Mouse (Mus musculus) kidney, postnatal 14 days (tissue): Measurements from ENCODE around the gene Gm21961.
"Not testable (repeated sequence)": the region's sequence is repeated elsewhere in the genome, so short reads cannot be mapped to it uniquely, and the experiment has no call there.

Experiments used
- DNase-seq: peaks from one replicate; pipeline ENCODE4 v3.0.0; 2022; ENCODE audit warnings: mixed read lengths

Gm21961 gene

DNA sequence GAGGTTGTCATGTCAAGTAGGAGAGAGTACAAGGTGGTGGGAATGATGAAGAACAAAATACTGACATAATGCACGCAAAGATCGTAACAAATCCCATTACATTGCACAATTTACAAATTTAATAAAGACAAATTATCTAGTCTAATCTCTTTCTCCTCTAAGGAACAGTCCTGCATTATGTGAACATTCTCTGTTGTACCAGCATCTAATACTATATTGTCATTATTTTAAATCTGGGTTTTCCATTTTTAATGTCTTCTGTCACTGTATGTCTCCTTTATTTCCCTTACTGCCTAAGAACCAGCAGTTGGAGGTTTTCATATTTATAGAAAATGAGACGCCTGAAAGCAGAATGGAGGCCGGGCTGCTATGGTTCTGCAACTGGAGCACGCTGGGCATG lies at the start of gene Gm21961:
Gm21961 (minus strand) TSS at position 101 of the 400 bp plus-strand sequence.
- no peak for DNase-seq

DNA sequence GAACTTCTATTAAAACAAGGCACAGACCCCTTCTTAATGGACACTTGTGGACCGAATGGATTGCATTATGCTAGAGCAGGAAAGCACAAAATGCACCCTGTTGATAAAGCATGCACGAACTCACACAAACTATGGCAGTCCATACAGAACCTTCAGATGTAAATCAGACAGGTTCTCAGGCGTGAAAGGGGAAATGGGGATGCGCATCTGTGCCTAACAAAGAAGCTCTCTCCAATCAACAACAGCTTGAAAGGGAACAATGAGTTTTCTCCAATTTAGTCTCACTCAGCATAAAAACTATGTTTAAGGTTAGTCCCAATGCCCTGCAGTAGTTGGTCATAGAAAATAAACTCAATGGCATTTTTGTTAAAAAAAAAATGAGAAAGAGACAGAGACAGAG lies 27.3 kb upstream of the Gm21961 start:
- DNase-seq = no peak

DNA sequence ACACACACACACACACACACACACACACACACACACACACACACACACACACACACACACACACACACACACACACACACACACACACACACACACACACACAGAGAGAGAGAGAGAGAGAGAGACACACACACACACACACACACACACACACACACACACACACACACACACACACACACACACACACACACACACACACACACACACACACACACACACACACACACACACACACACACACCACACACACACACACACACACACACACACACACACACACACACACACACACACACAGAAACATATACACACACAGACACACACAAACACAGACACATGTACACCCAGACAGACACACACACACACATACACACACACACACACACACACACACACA lies 24.5 kb upstream of the Gm21961 start:
- DNase-seq = not testable (repeated sequence)

DNA sequence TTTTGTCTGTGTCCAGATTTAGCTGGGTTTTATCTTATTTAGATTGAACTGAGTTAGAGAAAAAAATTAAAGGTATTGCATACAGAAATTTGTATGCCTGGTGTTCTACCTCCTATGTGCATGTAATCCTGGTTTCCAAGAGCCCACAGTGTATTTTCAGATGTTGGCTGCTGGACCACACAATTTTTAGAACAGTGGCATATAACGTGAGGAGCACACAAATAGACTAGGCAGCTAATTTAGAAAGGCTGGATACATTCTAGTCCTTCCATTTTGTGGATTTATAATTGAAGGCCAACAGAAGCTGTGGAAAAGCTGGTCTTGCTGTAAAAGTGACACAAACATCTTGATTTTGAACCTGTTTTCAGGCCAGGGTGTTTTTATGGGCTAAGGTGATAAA lies 3.3 kb upstream of the Gm21961 start:
- no peak for DNase-seq

- no peak for DNase-seq
These were observed 8.5 kb downstream of the Gm21961 start for GRCm38 (mm10) chr15:65006177-65006576.

- no peak for DNase-seq
These were observed 20.2 kb downstream of the Gm21961 start for GRCm38 (mm10) chr15:64994498-64994897.

- DNase-seq = no peak
These were observed 34.7 kb downstream of the Gm21961 start for GRCm38 (mm10) chr15:64979976-64980375.

DNA sequence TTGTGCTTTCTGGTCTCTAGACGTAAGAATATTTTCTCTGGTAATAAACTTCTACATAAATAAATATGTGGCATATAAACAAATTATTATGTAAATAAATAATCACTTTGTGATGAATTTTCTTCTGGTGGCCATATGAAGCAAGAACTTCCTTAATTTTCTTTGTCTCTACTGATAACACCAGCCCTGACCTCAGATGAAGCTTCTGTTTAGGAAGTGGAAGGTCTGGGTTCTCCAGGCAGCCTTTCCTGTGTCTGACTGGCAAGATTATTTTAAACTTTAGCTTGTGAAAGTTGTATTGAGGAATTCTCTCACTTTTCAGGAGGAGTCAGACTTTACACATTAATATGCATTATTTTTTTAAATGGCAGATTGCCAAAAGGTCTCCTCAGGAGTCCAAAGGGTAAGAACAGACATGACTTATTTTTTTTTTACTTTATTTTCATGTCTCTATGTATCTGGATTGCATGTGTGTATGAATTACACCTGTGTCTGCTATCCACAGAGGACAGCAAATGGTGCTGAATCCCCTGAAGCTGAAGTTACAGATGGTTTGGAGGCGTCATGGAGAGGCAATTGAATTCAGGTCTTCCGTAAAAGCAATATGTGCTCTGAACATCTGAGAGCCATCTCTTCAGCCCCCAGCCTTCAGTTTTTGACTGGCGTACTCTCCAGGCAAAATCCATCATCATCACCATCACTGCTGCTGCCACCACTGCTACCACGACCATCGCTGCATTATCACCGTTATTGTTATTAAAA lies 38.5 kb downstream of the Gm21961 start:
- DNase-seq = no peak
